Mouse (Mus musculus) thymus, postnatal 0 days (tissue): ENCODE measurements around the gene Sar1b. TPM values are rescaled to one million over a fixed set of nuclear protein-coding genes. Genes with fewer than 3 reads are reported as not detected.
"Not testable (repeated sequence)": the region's sequence is repeated elsewhere in the genome, so short reads cannot be mapped to it uniquely, and the experiment has no call there.

ENCODE experiments used
- DNase-seq: peaks from one replicate; pipeline ENCODE4 v3.0.0-alpha.2; 2015; ENCODE audit warnings: low spot score
- polyA plus RNA-seq: library from polyadenylated mRNA; unstranded; fragments of >200 nt; fragmentation: Nextera tagmentation; extraction: Ambion mirVana; gene quantifications from 2 replicates; pipeline ENCODE4 v1.2.1, GENCODE M21; 2015

Gene Sar1b
- polyA plus RNA-seq = 128 and 132 TPM in 2 replicates

DNA sequence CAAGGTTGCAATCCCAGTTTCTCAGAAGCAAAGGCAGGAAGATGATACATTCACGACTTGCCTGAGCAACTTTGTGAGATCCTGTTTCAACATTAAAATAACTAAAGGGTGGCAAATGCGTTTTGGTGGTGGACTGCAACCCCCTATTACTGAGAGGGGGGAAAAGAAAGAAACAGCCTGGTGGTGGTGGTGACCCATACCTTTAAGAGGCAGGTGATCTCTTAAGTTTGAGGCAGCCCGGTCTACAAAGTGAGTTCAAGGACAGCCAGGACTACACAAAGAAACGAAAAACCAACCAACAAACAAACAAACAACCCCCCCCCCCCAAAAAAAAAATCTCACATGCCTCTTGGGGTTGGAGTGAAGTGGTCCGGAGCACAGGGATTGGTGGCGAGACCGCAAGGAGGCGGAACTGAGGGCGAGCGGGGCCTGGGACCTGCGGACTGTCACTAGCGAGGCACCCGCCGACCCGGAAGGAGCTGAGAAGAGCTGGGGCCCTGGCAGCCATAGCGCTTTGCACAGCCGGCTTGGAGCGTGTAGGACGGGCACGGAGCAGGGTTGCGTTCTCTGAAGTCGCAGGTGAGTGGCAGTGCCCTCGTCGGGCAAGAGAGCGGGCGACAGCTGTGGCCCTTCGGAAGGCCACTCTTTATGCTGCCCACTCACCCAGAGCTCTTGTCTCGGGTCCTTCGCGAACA is at the start of gene Sar1b, which contains the start of gene Sec24a:
Sar1b (plus strand) TSS at position 475 of the 695 bp plus-strand sequence.
Sec24a (minus strand) TSS at position 422 of the 695 bp plus-strand sequence.
- peak; percentile 82 for DNase-seq

DNA sequence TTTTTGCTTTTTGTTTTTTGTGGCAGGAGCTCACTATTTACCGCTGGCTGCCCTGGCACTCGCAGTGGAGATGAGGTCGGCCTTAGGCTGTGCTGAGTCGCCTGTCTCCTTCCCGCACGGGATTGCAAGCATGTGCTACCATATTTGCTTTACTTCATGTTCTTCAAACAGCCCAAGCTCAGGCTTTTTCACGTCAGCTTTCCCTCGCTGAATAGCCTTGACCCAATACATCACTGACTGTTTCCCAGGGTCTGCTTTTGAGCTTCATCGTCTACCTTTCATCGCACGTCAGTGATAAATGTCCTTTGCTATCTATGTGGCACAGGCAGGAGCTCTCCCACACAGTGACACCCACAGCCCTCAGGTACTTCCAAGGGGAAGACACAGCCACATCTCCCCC is 42.4 kb upstream of the Sar1b start:
- no peak for DNase-seq

GRCm38 (mm10) chr11:51732883-51733282 is 30.6 kb upstream of the Sar1b start:
- no peak for DNase-seq

GRCm38 (mm10) chr11:51734218-51734617 is 29.3 kb upstream of the Sar1b start:
- not testable (repeated sequence) for DNase-seq

DNA sequence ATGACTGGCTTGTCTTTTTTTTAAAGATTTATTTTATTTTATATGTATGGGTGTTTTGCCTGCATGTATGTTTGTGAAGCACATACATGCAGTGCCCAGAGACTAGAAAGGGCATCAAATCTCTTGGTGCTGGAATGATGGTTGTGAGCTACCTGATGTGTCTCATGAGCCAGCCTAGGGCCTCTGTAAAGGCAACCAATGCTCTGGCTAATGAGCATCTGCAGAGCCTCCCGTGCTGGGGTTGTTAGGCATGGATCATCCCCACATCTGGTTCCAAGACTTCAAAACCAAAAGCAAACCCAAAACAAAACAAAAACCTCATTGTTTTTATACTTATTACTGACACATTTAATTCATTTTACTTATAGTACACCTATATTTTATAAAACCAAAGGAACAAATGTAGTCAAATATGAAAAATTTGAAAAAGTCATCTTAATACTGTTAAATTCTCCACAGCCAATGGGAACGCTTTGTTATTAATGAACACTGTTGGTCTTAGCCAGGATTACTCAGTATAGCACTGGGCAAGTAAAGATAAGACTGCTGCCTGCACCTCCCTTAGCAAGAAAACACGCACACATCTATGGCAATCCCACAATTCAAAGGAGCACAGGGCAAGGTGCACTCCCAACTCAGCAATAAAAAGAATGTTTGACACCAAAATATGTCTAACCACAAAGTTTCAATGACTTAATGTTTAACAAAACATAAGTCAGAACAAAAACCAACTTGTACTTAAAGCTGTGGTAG is 24.7 kb upstream of the Sar1b start:
- no peak for DNase-seq

- DNase-seq = no peak
These were observed 22.8 kb upstream of the Sar1b start for GRCm38 (mm10) chr11:51740701-51741100.

GRCm38 (mm10) chr11:51746096-51746495 is 17.4 kb upstream of the Sar1b start:
- no peak for DNase-seq

- not testable (repeated sequence) for DNase-seq
These were observed 11.8 kb upstream of the Sar1b start for GRCm38 (mm10) chr11:51751623-51752225.

DNA sequence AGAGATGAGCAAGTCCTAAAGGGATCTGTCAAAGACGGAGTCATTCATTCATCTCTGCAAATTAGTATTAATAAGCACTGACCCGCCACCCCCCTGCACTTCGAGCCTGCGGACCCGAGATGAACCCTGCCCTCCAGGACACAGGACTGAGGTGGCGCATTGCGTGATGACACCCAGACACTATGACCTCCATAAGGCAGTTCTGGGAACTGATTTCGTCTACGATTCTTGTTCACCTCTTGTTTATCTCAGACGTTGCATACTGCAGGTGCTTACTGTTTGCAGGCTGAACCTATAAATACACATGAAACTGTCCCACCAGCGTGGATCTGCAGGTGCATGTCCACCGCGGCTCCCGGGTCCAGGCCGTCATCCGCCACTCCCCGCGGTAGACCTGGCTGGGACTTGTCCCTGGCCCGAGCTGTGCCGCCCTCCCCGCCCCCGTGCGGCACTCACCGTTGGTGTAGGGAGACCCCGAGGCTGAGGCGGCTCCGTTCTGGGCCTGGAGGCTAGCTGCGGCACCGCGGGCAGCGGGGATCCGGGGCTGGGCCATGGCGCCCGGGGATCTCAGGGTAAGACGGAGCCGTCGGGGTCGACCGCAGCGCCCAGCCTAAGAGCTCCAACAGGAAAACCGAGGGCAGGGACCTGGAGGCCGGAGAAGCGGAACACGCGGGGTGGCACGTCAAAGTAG is 7.7 kb upstream of the Sar1b start:
- peak; percentile 53 for DNase-seq

DNA sequence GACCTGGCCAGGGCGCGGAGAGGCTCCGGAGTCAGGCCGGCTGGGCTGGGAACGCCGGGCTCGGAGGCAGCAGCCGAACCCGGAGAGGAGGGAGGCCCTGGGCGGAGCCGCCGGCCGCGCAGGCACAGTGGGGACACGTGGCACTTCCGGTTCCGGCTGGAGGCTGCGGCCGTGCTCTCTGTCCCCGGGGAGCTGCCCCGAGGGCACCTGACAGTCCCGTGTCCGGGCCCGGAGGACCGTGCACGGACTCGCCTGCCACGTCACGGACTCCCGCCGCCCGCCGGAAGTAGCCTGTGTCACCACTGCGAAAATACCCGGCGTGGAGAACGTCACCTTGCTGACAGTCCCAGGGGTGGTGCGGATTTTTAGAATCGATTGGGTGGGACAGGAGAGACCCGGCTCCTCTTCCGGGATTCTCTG is 7.1 kb upstream of the Sar1b start:
- DNase-seq = peak; percentile 82

DNA sequence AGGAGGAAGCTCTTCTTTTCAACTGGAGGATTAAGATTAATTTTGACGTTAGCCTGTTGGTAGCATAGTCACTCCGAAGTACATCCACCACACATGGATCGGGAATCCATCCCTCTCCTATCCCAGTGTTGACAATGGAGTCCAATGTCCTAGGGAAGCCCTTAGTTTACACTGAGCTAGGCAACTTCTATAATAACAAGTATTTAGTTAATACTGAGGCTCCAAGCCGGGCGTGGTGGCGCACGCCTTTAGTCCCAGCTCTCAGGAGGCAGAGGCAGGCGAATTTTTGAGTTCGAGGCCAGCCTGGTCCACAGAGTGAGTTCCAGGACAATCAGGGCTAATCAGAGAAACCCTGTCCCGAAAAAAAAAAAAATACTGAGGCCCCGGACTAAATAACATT is 6.5 kb upstream of the Sar1b start:
- no peak for DNase-seq

GRCm38 (mm10) chr11:51757625-51758024 is 5.9 kb upstream of the Sar1b start:
- no peak for DNase-seq

- DNase-seq = not testable (repeated sequence)
These were observed 5.3 kb upstream of the Sar1b start for GRCm38 (mm10) chr11:51758207-51758606.

GRCm38 (mm10) chr11:51759251-51759650 is 4.2 kb upstream of the Sar1b start:
- DNase-seq = no peak

GRCm38 (mm10) chr11:51759941-51760657 is 3.4 kb upstream of the Sar1b start:
- DNase-seq = no peak

DNA sequence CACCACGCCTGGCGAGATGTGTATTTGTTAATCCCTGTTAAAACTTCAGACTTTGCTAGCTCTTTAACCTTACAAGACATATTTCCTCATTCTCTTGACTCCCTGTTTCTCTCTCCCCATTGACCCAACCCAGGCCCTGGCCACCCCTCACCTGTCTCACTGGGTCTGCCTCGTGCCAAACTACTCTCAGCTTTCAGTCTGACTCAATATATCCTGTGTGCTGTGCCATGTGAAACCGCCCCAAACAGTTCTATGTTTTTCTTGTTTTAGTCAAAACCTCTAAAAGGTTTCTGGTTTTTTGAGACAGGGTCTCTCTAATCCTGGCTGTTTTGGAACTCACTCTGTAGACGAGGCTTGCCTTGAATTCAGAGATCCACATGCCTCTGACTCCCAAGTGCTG is 2.2 kb upstream of the Sar1b start:
- no peak for DNase-seq

DNA sequence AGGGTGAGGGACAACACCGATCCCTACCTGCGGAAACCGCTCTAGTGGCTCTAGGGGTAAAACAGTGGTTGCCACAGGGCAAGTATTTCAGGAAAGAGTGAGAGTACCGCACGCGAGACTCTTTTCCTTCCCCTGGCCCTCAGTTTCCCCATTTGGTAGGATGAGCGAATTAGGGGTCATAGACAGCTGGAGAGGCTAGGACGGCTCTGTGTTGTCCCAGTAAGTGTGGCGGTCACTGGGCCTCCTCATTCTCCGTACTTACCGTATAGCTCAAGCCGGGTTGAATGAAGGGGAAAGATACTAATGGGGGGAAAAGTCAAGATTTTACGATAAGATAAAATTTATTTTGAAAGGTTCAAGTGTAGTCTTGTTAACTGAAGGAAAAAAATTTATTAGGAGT is 468 bp downstream of the Sar1b start:
- no peak for DNase-seq

- DNase-seq = no peak
These were observed 1.3 kb downstream of the Sar1b start for GRCm38 (mm10) chr11:51764816-51765215.

- no peak for DNase-seq
These were observed 4.2 kb downstream of the Sar1b start for GRCm38 (mm10) chr11:51767579-51768220.

GRCm38 (mm10) chr11:51768296-51768695 is 4.8 kb downstream of the Sar1b start:
- DNase-seq = no peak
